Mouse (Mus musculus) lung, postnatal 25 days (tissue): ENCODE results near the gene Mprip.
"Not testable (repeated sequence)": the region's sequence is repeated elsewhere in the genome, so short reads cannot be mapped to it uniquely, and the experiment has no call there.

ENCODE experiments used
- DNase-seq: peaks from one replicate; pipeline ENCODE4 v3.0.0; 2022; ENCODE audit warnings: low spot score

Mprip gene

DNA sequence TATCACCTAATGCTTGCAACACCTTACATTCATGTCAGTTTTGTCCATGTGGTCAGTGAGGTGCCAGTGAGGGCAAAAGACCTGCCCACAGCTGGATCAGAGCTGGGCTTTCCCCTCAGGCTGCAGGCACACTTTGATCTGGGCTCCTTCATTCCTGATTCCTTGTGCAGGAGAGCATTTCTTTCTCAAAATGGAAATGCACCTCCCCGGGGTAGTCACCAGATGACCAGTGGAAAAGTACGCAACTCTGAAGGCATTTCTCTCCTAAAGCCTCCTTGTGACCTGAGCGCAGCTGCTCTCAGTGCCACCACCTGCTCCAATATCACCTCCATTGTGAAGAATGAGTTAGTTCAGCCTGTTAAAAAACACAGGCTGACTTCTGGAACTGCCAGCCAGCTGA, at the start of gene Mprip:
Gene Mprip (plus strand): TSS at position 301 of the 400 bp plus-strand sequence.
- no peak for DNase-seq

DNA sequence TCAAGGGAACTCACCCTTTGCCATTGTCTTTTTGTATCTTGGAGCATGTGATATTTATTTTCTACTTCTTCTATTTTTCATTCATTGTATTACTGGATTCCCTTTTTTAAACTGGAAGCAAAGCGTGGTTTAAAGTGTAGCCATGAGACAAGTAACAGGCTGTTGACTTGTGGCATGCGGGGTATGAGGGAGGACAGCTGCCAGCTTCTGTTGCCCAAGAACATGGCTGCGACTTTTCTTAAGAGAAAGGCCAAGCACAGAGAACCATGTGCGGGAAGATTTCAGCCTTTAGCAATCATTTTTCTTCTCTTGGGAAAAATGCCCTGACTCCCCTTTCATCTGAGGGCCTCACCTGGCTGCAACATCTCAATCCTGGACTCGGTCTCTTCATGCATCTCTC, 49.5 kb upstream of the Mprip start:
- DNase-seq = no peak

DNA sequence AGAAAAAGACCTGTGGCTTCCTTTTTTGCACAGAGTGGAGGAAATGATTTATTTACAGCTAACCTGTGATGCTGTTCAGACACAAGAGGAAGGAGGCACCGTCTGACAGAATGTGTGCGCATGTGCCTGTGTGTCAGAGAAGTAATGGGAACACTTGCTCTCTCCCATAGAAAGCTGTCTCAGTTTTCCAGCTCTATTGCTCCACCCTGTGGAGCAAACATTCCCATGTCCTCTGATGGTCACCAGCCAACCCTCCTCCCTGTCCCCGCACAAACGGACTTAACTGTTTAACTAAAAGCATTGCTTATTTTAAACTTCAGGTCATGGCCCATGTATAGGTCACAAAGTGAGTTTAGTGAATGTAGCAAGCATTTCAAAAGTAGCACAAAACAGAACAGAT, 47.0 kb upstream of the Mprip start:
- DNase-seq = peak; percentile 36

DNA sequence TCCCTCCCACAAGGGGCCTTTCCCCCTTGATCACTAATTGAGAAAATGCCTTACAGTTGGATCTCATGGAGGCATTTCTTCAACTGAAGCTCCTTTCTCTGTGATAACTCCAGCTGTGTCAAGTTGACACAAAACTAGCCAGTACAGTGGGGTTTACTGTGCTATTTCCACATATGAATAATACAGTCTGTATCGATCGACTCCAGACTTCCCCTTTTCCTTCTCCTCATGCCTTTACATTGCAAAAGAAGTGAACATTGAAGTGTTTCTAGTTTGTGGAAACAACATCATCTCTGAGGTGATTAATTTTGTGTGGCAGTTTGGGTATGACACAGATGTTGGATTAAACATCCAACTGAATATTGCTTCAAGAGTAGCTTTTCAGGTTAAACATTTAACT, 44.1 kb upstream of the Mprip start:
- not testable (repeated sequence) for DNase-seq

DNA sequence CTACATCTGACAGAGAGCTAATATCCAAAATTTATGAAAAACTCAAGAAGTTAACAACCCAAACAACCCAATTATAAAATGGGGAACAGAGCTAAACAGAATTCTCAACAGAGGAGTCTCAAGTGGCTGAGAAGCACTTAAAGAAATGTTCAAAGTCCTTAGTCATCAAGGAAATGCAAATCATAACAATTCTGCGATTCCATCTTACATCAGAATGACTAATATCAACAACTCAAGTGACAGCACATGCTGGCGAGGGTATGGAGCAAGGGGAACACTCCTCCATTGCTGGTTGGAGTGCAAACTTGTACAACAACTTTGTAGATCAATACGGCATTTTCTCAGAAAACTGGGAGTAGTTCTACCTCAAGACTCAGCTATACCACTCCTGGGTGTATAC, 38.9 kb upstream of the Mprip start:
- no peak for DNase-seq

DNA sequence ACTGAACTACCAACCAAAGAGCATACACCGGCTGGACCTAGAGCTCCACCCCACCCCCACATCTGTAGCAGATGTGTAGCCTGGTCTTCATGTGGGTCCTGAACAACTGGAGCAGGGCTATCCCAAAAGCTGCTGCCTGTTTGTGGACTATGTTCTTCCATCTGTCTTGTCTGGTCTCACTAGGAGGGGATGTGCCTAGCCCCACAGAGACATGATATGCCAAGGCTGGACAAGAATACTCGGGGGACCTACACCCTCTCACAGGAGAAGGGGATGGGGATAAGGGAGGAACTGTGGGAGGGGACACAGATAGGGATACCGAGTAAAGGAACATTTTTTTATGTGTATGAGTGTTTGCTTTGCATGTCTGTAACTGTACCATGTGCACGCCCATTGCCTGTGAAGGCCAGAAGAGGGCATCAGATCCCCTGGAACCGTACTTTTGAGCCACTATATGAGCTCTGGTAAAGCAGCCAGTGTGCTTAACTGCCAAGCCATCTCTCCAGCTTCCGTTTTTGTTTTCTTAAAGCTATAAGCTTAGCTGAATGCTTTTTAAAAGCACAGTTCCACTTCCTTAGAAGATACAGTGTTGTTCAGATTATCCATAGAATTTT, 37.0 kb upstream of the Mprip start:
- DNase-seq = peak; percentile 82

DNA sequence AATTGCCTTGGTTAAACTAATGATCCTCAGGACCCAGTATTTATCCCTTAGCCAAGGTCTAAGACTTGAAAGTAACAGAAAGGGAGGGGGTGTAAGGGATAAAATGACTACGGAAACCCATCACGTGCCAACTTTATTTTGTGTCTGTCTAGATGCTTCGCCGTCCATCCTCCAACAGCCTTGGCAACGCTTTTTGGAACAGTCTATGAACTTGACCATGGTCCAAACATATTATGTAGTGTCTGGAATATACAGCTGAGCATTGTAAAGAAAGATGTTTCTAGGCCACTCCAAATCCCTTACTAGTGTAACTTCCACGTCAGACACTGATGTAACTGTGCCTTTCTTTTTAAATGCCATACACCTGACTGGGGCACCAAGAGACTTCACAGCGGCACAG, 34.9 kb upstream of the Mprip start:
- DNase-seq = no peak

DNA sequence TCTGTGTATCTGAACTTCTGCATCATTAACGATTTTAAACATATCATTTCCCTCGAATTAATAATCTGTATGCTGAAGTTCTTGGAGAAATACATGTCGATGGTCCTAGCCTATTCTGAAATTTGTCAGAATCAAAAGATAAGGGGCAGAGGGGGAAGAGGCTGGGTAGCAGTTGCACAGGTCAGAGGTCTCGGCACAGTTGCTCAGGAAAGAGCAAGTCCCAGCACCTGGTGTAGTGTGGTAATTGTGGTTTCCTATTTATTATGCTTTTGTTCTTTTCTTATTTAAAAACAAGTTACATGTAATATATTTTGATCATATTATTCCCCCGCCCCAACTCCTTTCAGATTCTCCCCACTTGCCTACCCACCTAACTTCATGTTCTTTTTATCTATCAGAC, 32.9 kb upstream of the Mprip start:
- no peak for DNase-seq

DNA sequence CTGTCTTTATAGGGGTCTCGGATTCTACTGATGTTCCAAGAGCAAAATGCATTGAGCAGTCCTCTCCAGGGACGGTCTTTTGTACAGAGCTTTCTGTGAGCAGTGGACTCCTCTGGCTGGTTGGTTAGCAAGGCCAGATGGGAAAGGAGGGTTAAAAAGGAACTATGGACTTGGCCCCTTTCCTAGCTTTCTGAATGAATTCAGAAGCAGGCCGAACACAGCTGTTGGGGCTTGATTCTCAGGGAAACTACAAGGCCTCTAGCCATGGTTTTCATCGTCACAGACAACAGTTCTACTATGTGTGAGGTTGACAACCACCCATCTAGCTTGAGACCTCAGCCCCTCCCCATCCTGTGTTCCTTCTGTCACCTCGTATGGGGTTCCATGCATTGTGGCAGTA, 31.2 kb upstream of the Mprip start:
- DNase-seq = no peak

DNA sequence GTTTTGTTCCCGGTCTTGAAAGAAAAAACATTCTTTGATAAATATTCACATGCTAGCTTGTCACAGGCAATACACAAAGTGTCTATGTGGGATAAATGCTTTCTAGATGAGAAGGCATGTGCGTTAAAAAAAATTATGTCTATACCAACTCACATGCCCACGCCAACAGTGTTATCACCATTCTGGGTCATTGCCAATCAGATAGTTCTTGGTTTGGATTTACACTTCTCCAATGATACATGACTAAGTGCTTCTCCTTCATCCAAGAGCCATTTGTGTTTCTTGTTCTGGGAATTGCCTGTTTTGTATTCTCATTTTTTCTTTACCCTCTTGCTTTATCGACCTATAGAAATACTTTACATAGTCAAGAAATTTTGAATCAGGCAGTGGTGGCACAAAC, 29.1 kb upstream of the Mprip start:
- no peak for DNase-seq

DNA sequence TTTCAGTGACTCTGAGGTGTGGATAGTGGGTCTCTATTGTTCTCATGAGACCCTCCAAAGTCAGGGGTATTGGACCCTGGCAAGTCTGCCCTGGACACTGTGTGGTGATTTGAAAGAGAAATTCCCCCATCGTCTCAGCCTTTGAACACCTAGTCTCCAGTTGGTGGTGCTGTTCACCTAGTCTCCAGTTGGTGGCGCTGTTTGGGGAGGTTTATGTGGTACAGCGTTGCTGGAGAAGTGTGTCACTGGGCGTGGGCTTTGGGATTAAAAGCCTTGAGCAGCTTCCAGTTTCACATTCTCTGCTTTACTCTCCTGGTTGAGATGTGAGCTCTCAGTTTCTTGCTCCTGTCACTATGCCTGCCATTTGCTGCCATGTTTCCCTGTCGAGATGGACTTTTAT, 28.1 kb upstream of the Mprip start:
- peak; percentile 76 for DNase-seq

DNA sequence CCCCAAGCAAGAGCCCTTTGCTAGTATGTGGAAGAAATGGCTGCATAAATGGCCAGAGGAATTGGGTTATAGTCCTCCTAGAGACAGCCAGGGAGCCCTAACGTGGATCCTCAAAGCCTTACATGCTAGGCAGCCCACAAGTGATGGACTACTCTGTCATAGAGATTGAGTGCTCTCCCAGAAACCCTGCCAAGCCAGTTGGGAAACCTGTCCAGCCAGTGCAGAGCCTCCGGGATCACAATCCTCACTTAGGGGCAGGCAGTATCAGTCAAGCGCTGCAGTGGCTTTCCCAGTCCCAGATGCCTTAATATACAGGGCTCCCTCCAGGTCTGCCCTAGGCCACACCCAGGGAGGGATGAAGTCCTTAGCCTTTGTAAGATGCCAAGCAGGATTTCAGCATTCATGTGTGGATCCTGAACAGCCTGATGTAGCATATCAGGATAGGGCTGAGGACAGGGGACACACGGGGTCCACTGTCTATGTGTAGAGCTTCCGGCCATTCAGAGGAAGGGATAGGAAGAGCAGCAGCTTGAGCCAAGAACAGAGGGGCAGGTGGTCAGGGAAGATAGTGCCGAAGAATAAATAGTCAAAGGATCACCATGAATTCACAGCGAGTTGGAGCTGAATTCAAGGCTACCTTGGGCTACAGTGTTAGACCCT, 27.0 kb upstream of the Mprip start:
- no peak for DNase-seq

DNA sequence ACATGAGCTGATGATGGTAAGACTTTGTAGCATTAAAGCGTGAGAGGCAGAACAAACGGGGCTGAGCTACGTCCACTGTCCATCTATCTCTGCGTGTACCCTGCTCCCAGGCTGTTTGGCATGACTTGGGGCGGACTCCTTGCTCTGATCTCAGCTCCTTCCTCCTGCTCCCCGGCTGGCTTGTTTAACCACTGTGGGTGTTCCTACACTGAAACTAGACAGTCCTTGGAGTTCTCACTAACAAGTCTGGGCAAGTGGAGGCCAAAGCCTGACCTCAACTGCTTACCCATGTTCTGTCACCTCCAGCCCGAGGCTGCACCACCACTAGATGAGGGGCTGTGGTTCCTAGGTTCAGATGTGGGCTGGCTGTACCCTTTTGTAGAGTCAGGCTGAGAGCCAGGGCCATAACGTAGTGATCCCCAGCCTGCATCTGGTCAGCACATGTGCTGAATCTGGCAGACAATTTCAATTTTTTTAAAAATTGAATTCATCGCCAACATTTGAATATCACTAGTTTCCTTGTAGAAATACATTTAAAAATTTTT, 25.8 kb upstream of the Mprip start:
- no peak for DNase-seq

DNA sequence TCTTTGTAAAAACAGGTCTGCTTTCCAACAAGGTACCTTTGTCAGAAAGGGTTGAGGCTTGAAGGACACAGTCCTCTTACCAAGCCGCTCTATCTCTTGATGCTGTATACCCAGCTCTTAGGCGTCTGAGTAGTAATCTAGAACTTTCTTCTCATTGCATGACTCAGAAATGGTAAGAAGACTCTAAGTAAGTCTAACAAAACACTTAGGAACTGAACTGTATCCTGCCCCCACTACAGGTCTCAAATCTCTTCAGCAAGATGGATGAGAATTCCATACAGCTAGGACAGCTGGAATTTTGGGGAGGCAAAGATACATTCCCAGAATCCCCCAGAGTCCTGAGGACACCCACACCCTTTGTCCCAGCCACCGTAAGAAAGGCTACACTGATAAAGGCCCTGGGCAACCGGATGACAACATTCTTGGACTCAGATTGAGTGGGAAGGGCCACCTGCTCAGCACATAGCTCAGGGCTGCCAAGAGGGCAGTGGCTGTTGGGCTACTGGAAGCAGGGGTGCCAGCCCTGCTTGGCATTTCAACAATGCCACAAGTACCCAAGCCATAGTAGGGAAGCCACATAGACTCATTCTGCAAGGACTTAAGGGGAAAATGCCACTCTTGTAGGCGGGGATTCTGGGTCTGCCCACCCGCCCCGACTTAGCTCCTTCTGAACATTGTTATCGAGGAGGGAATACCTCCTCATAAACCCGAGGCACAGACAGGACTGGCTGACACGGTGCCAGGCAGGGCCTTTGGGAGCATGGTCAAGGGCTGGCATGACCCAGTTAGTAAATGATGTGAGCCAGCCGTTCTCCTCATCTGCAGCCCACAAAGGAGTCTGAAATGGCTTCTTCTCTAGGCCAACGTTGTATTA, 25.0 kb upstream of the Mprip start:
- DNase-seq = peak; percentile 76

DNA sequence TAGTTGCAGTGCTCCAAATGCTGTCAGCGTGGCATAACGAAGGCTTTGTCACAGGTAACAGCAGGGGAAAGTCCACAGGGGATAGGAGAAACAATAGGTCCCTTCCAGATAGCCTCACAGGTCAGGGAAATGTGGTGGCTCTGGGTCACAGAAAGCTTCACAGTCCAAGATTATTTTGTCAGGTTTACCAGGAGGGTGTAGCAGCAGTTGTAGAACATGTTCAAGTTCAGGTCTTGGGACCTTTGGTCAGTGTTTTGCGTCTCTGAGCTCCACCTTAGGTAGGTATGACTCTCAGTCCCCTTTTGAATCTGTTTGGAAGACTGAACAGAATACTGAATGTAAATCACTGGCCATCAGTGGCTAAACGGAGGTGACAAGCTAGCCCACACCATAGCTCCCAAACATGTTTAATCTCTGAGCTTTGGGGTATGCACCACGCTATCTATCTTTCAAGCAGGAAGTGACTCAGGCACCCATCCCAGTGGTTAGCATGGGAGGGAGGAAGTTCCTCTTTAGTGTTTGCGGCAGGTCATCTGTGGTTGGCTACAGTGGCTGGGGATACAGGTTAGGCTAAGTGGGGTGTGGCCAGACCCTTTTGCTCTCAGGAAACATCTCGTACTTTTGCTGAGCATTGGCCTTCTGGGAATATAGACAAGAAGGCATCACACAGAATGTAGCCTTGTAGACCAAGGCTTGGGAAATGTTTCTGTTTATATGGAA, 24.2 kb upstream of the Mprip start:
- peak; percentile 41 for DNase-seq

DNA sequence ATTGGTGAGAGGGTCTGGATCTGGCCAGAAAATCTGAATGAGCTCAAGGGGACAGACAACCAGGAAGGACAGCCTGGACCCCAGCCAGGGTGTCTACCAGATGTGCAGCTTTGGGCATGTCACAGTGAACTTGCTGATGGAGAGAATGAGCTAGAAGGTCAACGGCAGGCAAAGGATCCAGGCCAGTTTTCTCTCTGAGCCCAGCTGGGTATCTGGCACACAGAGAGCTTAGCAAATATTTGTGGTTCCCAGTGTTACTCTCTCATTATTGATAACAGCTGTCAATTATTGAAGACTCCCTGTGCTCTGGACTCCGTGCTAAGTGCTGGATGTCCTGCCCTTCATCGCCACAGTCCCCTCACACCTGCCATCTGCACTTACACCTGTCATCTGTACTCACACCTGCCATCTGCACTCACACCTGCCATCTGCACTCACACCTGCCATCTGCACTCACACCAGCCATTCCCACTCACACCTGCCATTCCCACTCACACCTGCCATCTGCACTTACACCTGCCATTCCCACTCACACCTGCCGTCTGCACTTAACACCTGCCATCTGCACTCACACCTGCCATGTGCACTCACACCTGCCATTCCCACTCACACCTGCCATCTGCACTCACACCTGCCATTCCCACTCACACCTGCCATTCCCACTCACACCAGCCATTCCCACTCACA, 21.0 kb upstream of the Mprip start:
- DNase-seq = no peak

DNA sequence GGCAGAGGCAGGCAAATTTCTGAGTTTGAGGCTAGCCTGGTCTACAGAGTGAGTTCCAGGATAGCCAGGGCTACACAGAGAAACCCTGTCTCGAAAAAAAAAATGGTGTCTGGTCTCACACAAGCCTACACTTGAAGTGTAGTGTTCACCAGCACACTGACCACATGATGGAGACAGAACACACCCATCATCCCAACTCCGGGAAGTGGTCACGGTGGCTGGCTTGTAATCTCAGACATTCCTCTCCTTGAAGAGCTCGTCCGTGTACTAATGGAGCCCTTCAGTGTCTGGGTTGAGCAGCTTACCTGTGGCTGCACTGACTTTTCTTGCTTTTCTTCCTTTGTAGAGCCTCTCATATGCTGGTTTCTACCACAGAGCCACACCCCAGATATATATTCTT, 19.9 kb upstream of the Mprip start:
- DNase-seq = no peak

DNA sequence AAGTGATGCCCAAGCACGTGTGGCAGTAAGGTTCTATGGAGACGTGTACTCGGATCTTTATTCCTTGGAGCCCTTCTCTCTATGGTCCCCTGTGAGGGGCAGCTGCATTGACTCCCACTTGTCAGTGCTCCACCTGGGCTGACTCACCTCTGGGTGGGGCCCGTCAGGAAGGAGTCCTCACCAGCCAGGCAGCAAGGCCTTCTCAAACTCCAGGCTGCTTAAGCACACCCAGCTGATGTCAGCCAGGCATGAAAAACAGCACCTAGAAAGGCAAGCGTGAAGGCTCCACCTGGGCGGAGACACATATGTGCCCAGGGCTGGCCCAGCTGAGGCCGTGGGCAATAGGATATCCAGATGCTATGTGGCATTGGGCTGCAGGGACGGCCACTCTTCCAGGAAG, 18.7 kb upstream of the Mprip start:
- no peak for DNase-seq

DNA sequence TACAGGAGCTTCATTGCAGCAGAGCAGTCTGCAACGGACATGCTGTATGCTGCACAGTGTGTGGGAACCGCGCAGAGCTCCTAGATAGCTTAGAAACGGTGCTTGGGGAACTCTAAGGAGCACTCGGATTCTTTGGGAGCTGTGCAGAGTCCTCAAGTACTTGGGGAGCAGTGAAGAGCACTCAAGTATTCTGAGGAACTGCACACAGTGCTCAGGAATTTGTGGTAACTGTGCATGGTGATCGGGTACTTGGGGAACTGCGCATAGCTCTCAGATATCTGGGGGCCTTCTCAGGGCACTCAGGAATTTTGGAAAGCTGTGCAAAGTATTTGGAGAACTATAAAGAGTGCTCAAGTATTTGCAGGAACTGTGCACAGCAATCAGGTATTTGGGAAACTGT, 16.1 kb upstream of the Mprip start:
- DNase-seq = peak; percentile 78

DNA sequence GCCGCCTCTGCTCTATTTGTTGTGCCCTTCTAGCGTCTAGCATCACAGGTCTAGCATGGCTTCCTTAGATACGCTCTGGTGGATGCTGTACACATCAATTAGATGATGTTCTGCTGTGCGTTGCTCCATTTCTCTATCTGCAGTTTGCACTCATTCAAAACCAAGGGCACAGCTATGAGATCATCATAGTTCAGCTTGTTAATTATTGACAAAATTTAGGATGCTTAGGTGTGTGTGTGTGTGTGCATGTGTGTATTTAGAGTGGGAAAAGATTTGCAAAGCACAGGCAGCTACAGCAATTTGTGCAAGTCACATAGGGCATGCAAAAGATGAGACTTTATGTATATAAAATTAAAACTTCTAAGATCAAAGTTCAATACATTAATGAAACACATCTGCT, 12.0 kb upstream of the Mprip start:
- DNase-seq = no peak

DNA sequence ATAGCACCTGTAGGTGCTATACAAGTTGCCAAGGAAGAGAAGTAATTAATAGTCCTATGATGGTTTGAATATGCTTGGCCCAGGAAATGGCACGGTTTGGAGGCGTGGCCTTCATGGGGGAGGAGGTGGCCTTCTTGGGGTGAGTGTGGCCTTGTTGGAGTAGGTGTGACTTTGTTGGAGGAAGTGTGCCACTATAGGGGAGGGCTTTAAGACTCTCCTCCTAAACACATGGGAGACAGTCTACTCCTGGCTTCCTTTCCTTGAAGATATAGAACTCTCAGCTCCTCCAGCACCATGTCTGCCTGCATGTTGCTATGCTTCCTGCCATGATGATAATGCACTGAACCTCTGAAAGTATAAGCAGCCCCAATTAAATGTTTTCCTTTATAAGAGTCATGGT, 8.1 kb upstream of the Mprip start:
- no peak for DNase-seq

DNA sequence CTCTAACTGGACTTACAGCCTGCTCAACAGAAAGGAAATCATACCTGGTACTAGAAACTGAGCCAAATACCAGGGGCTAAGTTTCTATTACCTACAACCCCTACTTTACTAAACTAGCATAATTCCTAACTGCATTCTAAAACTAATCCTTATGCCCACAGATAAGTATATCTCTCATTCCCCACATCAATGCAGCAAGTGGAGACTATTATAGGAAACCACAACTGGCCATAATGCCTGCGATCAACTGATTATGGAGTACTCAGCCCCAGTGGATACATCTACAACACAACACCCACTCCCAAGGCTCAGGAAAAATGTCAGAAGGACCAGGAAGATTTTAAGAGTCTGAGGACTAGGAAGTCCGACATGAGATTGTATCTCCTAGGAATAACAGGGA, 7.6 kb upstream of the Mprip start:
- no peak for DNase-seq
